Mouse (Mus musculus) heart, embryonic 15.5 days (tissue): Measurements from ENCODE around the gene Tnfsf9. TPM values are rescaled to one million over a fixed set of nuclear protein-coding genes. Genes with fewer than 3 reads are reported as not detected.

Source experiments
- ATAC-seq: fragments of 200-750 bp; cut with Nextera tagmentation; replicated peaks from 2 replicates; pipeline ENCODE4 v1.8.0; 2017; ENCODE audit warnings: low read depth, moderate TSS enrichment; ENCODE audit not compliant: insufficient number of reproducible peaks, insufficient read depth, low FRiP score
- H3K27ac ChIP-seq: fragments of 300-500 bp; sonication (generic); 2 replicates; pipeline ENCODE4 v1.5.1; 2015; ENCODE audit warnings: mild to moderate bottlenecking, inconsistent platforms
- H3K27me3 ChIP-seq: fragments of 300-500 bp; sonication (generic); 2 replicates; pipeline ENCODE4 v1.6.1; 2015; ENCODE audit warnings: inconsistent platforms
- H3K36me3 ChIP-seq: fragments of 300-500 bp; sonication (generic); 2 replicates; pipeline ENCODE4 v1.6.1; 2015; ENCODE audit warnings: mild to moderate bottlenecking, inconsistent platforms
- H3K4me1 ChIP-seq: fragments of 300-500 bp; sonication (generic); replicated peaks from 2 replicates; pipeline ENCODE4 v1.6.1; 2015; ENCODE audit warnings: inconsistent platforms
- H3K4me2 ChIP-seq: fragments of 300-500 bp; sonication (generic); 2 replicates; pipeline ENCODE4 v1.6.1; 2015; ENCODE audit warnings: inconsistent platforms, mild to moderate bottlenecking, moderate library complexity
- H3K4me3 ChIP-seq: fragments of 300-500 bp; sonication (generic); 2 replicates; pipeline ENCODE4 v1.5.1; 2015; ENCODE audit warnings: mild to moderate bottlenecking, inconsistent platforms
- H3K9ac ChIP-seq: fragments of 300-500 bp; sonication (generic); 2 replicates; pipeline ENCODE4 v1.6.1; 2015; ENCODE audit warnings: mild to moderate bottlenecking, inconsistent platforms
- H3K9me3 ChIP-seq: fragments of 300-500 bp; sonication (generic); replicated peaks from 2 replicates; pipeline ENCODE4 v1.6.1; 2016; ENCODE audit warnings: inconsistent platforms
- WGBS: fragments of 180-500 bp; shearing (Covaris S2); methylation state at CpG from one replicate; pipeline ENCODE4 v1.1.7; 2015; ENCODE audit warnings: mixed read lengths; 5-methylcytosine and 5-hydroxymethylcytosine counted together
- polyA plus RNA-seq: library from polyadenylated mRNA; unstranded; fragments of >200 nt; fragmentation: Nextera tagmentation; extraction: Ambion mirVana; gene quantifications from 2 replicates; pipeline ENCODE4 v1.2.1, GENCODE M21; 2015

Gene Tnfsf9
- 2.6 and 3.0 TPM in 2 replicates for polyA plus RNA-seq

DNA sequence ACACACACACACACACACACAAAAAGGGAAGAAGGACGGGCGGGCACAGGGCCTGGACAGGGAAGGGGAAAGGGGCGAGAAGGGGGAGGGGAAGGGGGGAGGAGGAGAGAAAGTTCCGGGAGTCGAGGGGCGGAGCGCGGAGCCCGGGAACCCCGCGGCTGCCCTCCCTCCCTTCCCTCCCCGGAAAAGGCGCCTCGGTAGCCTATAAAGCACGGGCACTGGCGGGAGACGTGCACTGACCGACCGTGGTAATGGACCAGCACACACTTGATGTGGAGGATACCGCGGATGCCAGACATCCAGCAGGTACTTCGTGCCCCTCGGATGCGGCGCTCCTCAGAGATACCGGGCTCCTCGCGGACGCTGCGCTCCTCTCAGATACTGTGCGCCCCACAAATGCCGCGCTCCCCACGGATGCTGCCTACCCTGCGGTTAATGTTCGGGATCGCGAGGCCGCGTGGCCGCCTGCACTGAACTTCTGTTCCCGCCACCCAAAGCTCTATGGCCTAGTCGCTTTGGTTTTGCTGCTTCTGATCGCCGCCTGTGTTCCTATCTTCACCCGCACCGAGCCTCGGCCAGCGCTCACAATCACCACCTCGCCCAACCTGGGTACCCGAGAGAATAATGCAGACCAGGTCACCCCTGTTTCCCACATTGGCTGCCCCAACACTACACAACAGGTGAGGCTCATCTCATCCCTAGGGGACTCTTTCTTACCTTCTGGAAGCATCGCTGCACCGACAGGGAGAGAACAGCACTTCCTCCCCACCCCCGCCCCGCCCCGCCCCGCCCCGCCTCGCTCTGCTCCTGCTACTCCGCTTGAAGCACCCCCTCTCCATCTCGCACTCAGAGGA lies at the start of gene Tnfsf9:
Gene Tnfsf9, plus strand, starts transcription at position 145 of the 854 bp plus-strand sequence.
- peak; percentile 69 for ATAC-seq
- Histone ChIP-seq H3K36me3 (no peaks in the 10 kb centered on the region), H3K4me3 (peak within 1 kb of the TSS; percentile 68), H3K4me1 (peaks cover 16% of the 10 kb centered on the region), H3K9me3 (no peaks in the 10 kb centered on the region), H3K4me2 (peak within 1 kb of the TSS; percentile 95), H3K27me3 (no peaks in the 10 kb centered on the region), H3K27ac (peak within 1 kb of the TSS; percentile 26; the same call in 1 of the 2 replicates), H3K9ac (peak within 1 kb of the TSS; percentile 63)
- under 1% methylated on average over 59 of the region's 61 CpGs for WGBS

- Histone ChIP-seq H3K9ac (no peak overlapping the region), H3K36me3 (peaks cover 40% of the 10 kb centered on the region), H3K4me3 (no peak overlapping the region), H3K9me3 (no peaks in the 10 kb centered on the region), H3K4me1 (peaks cover 22% of the 10 kb centered on the region), H3K27ac (no peak overlapping the region), H3K27me3 (peaks cover 4% of the 10 kb centered on the region), H3K4me2 (no peak overlapping the region)
- no peak for ATAC-seq
- 79% methylated on average over 3 of the region's 3 CpGs for WGBS
Measured at GRCm38 (mm10) chr17:57056246-57056645, 48.9 kb upstream of the Tnfsf9 start.

GRCm38 (mm10) chr17:57058891-57059485 lies 46.1 kb upstream of the Tnfsf9 start, which contains the start of gene Crb3:
Gene Crb3 (plus strand): TSS chr17:57059105.
- Histone ChIP-seq H3K27me3 (peaks cover 28% of the 10 kb centered on the region), H3K36me3 (peaks cover 20% of the 10 kb centered on the region; the same call in 1 of the 2 replicates), H3K9ac (peak within 1 kb of the TSS; percentile 90), H3K4me2 (peak within 1 kb of the TSS; percentile 80), H3K4me1 (peaks cover 36% of the 10 kb centered on the region), H3K27ac (peak within 1 kb of the TSS; percentile 89), H3K4me3 (peak within 1 kb of the TSS; percentile 96), H3K9me3 (no peaks in the 10 kb centered on the region)
- no peak; the same call in 1 of the 2 replicates for ATAC-seq
- 3% methylated on average over 18 of the region's 22 CpGs for WGBS

DNA sequence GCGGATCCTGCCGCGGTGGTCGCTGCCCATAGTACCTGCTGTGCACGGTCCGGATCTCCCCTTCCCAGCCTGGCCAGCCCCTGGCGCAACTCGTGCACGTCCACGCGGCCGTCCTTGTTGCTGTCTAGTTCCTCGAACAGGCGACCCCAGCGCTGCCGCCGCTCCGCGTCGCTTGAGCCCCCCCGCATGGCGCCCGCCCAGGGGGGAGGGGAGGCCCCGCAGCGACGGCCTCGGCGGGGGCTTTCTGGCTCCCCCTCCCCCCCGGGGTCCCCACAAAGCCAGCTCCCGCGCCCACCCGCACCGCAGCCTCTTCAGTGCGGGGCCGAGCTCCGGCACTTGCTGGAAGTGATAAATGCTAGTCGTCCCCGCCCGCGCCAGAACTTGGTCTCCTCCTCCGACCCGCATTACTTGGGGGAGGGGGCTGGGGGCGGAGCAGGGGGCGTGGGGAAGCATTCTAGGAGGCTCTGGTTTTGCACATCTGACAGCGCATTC lies 45.6 kb upstream of the Tnfsf9 start, which contains the start of gene Slc25a23:
Gene Slc25a23, minus strand, starts transcription at position 378 of the 492 bp plus-strand sequence.
- under 1% methylated on average over 31 of the region's 45 CpGs for WGBS
- peak within 1 kb of the TSS; percentile 89 for H3K27ac ChIP-seq

DNA sequence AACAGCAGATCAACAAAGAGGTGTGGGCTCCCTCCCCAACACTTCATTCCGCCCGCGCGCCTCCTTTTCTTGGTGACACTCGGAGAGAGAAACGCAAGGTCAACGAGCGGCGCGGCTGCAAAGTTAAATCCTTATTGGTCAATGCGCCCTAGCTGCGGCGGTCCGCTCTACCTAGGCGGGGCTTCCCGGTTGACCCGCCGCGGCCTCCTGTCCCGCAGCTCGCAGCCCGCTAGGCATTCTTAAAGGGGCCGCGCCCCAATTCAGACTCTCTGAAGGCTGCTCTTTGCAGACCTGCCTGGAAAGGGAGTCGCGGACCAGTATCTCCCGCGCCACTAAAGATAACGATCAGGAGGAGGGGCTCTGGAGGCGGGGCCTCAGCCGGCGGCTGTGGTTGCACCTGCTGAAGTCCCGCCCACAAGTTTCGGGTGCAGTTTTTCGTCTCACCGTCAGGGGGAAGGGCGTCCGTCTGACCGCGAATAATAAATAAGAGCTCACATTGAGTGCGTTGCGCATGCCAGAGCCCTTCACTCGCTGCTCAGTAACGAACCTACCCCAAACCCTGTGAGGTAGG lies 44.8 kb upstream of the Tnfsf9 start:
- Histone ChIP-seq H3K27ac (peak overlapping the region; percentile 89), H3K9ac (peak overlapping the region; percentile 90; the same call in 1 of the 2 replicates), H3K4me2 (peak overlapping the region; percentile 80), H3K36me3 (peaks cover 7% of the 10 kb centered on the region; the same call in 1 of the 2 replicates), H3K27me3 (peaks cover 37% of the 10 kb centered on the region), H3K9me3 (no peaks in the 10 kb centered on the region), H3K4me3 (peak overlapping the region; percentile 96), H3K4me1 (peaks cover 36% of the 10 kb centered on the region)
- peak; percentile 88 for ATAC-seq
- 0% methylated on average over 44 of the region's 44 CpGs for WGBS

More for the DNA sequence above, 45.6 kb upstream of the Tnfsf9 start, which contains the start of gene Slc25a23:
- ATAC-seq, result peak; percentile 74
- no peaks in the 10 kb centered on the region for H3K9me3 ChIP-seq
- peaks cover 36% of the 10 kb centered on the region for H3K4me1 ChIP-seq
- peaks cover 15% of the 10 kb centered on the region; the same call in 1 of the 2 replicates for H3K36me3 ChIP-seq
- peak within 1 kb of the TSS; percentile 90 for H3K9ac ChIP-seq
- H3K27me3 ChIP-seq, result peaks cover 33% of the 10 kb centered on the region
- peak within 1 kb of the TSS; percentile 96 for H3K4me3 ChIP-seq
- peak within 1 kb of the TSS; percentile 80 for H3K4me2 ChIP-seq

- H3K4me2 ChIP-seq, result peak overlapping the region; percentile 80
- H3K27me3 ChIP-seq, result peaks cover 44% of the 10 kb centered on the region
- H3K9ac ChIP-seq, result no peak overlapping the region
- H3K27ac ChIP-seq, result no peak overlapping the region
- peaks cover 5% of the 10 kb centered on the region; the same call in 1 of the 2 replicates for H3K36me3 ChIP-seq
- H3K4me1 ChIP-seq, result peaks cover 36% of the 10 kb centered on the region
- WGBS, result 36% methylated on average over 10 of the region's 10 CpGs
- no peaks in the 10 kb centered on the region for H3K9me3 ChIP-seq
- peak overlapping the region; percentile 96 for H3K4me3 ChIP-seq
- no peak for ATAC-seq
Measured at GRCm38 (mm10) chr17:57061069-57061468, 44.1 kb upstream of the Tnfsf9 start.

DNA sequence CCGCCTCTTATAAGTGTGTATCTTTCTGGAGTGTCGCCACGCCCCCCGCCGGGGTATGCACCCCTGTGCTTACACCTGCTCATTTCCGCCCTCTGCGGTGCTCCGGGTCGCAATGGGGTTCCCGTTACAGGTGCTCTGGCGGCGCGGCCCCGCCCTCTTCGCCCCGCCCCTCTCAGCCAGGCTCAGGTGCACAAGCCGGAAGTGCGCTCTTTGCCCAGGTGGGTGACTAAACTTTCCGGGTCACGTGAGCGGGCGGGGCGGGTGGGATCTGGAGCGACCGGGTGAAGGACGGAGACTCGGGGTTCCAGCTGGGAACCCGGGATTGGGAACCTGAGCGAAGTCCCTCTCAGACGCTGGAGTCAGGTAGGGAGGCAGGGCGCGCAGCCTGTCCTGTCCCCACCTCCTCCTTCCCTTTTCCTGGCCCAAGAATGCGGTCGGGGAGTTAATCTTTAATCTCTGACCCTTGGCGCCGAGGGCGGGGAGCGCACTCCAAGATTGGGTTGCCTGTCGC lies 43.1 kb upstream of the Tnfsf9 start:
- ATAC-seq, result no peak
- H3K27ac ChIP-seq, result no peak overlapping the region
- H3K4me3 ChIP-seq, result peak overlapping the region; percentile 41
- no peaks in the 10 kb centered on the region for H3K36me3 ChIP-seq
- WGBS, result 2% methylated on average over 39 of the region's 39 CpGs
- H3K4me2 ChIP-seq, result peak overlapping the region; percentile 80
- no peaks in the 10 kb centered on the region for H3K9me3 ChIP-seq
- peaks cover 46% of the 10 kb centered on the region for H3K27me3 ChIP-seq
- peak overlapping the region; percentile 35 for H3K9ac ChIP-seq
- H3K4me1 ChIP-seq, result peaks cover 36% of the 10 kb centered on the region

DNA sequence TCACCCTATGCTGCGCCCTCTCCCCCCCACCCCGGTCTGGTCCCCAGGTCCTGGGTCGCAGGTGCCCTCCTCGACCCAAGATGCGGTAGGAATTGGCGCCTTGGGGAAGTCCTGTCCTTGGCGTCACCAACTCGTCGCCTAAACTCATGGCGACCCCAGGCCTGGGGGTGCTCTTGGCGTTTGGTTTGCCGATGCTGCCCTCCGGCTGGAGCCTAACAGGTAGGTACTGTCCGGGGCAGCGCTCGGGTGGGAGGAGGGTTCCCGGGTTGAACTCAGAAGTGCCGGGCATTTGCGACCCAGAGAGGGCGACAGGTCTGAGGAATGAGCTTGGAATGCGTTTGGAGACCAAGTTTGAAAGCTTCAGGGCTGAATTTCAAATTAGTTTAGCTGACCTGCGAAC lies 42.6 kb upstream of the Tnfsf9 start:
- WGBS, result 1% methylated on average over 22 of the region's 22 CpGs

GRCm38 (mm10) chr17:57063031-57063430 lies 42.1 kb upstream of the Tnfsf9 start:
- Histone ChIP-seq H3K27ac (no peak overlapping the region), H3K4me3 (0 out of 2 replicates have a peak overlapping the region, but pooled peaks have one; percentile 41), H3K27me3 (peaks cover 50% of the 10 kb centered on the region), H3K9me3 (no peaks in the 10 kb centered on the region), H3K4me2 (no peak overlapping the region), H3K36me3 (no peaks in the 10 kb centered on the region), H3K4me1 (peaks cover 32% of the 10 kb centered on the region), H3K9ac (no peak overlapping the region)
- 18% methylated on average over 8 of the region's 8 CpGs for WGBS
- ATAC-seq, result no peak

More for the DNA sequence above, 42.6 kb upstream of the Tnfsf9 start:
- H3K9ac ChIP-seq, result peak overlapping the region; percentile 35
- peak overlapping the region; percentile 41 for H3K4me3 ChIP-seq
- no peak overlapping the region for H3K27ac ChIP-seq
- no peaks in the 10 kb centered on the region for H3K36me3 ChIP-seq
- H3K4me2 ChIP-seq, result peak overlapping the region; percentile 80
- ATAC-seq, result no peak
- no peaks in the 10 kb centered on the region for H3K9me3 ChIP-seq
- peaks cover 36% of the 10 kb centered on the region for H3K4me1 ChIP-seq
- peaks cover 47% of the 10 kb centered on the region for H3K27me3 ChIP-seq

DNA sequence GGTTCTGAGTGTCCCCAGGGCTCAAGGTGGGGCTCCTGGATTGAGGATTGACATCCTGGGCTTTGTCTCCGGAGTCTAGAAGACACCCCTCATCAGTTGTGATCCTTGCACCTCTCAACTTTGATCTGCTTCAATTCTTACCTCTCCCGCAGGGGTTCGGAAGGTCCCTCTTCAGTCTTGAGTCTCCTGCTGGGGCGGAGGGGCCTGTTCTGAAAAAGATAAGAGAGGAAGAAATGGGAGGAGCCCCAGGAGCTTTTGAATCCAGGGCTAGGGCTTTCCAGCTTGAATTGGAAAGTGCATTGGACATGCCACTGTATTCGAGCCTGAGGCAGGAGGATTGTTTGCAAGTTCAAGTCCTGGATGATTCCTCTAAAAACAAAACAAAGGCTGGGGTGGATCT lies 38.2 kb upstream of the Tnfsf9 start:
- peaks cover 62% of the 10 kb centered on the region for H3K27me3 ChIP-seq

More for the DNA sequence above, 38.2 kb upstream of the Tnfsf9 start:
- H3K36me3 ChIP-seq, result no peaks in the 10 kb centered on the region
- H3K27ac ChIP-seq, result no peak overlapping the region
- no peak overlapping the region for H3K4me2 ChIP-seq
- H3K9ac ChIP-seq, result no peak overlapping the region
- H3K4me1 ChIP-seq, result peaks cover 8% of the 10 kb centered on the region
- 46% methylated on average over 5 of the region's 5 CpGs for WGBS
- ATAC-seq, result no peak
- H3K4me3 ChIP-seq, result no peak overlapping the region
- no peaks in the 10 kb centered on the region for H3K9me3 ChIP-seq
